Mouse (Mus musculus) kidney, embryonic 14.5 days (tissue): ENCODE measurements around the gene Notch1. TPM values are rescaled to one million over a fixed set of nuclear protein-coding genes. Genes with fewer than 3 reads are reported as not detected.

Experiments
- ATAC-seq: fragments of 200-750 bp; cut with Nextera tagmentation; 2 replicates; pipeline ENCODE4 v1.8.0; 2017; ENCODE audit warnings: moderate number of reproducible peaks, mild to moderate bottlenecking, moderate TSS enrichment, moderate library complexity; ENCODE audit not compliant: low FRiP score, low TSS enrichment
- H3K27ac ChIP-seq: fragments of 300-500 bp; sonication (generic); 2 replicates; pipeline ENCODE4 v1.5.1; 2014; ENCODE audit warnings: low read depth, mild to moderate bottlenecking, low read length, moderate library complexity, mixed read lengths
- H3K27me3 ChIP-seq: fragments of 300-500 bp; sonication (generic); 2 replicates; pipeline ENCODE4 v1.6.1; 2014; ENCODE audit warnings: mild to moderate bottlenecking, low read length; ENCODE audit not compliant: control insufficient read depth, insufficient read depth
- H3K36me3 ChIP-seq: fragments of 300-500 bp; sonication (generic); 2 replicates; pipeline ENCODE4 v1.6.1; 2014; ENCODE audit warnings: low read length, mixed read lengths; ENCODE audit not compliant: control insufficient read depth, insufficient read depth
- H3K4me1 ChIP-seq: fragments of 300-500 bp; sonication (generic); 2 replicates; pipeline ENCODE4 v1.6.1; 2014; ENCODE audit warnings: low read length, mixed read lengths; ENCODE audit not compliant: control insufficient read depth, insufficient read depth
- H3K4me2 ChIP-seq: fragments of 300-500 bp; sonication (generic); replicated peaks from 2 replicates; pipeline ENCODE4 v1.6.1; 2014; ENCODE audit warnings: low read depth, mild to moderate bottlenecking, low read length
- H3K4me3 ChIP-seq: fragments of 300-500 bp; sonication (generic); 2 replicates; pipeline ENCODE4 v1.5.1; 2014; ENCODE audit warnings: mild to moderate bottlenecking, low read length
- H3K9ac ChIP-seq: fragments of 300-500 bp; sonication (generic); 2 replicates; pipeline ENCODE4 v1.6.1; 2014; ENCODE audit warnings: low read depth, mild to moderate bottlenecking, low read length, moderate library complexity
- H3K9me3 ChIP-seq: fragments of 300-500 bp; sonication (generic); 2 replicates; pipeline ENCODE4 v1.6.1; 2016; ENCODE audit warnings: low read length; ENCODE audit not compliant: control insufficient read depth
- WGBS: fragments of 180-500 bp; shearing (Covaris S2); extraction: QIAGEN DNeasy Blood & Tissue Kit; methylation state at CpG from one replicate; pipeline ENCODE4 v1.1.7; 2014; 5-methylcytosine and 5-hydroxymethylcytosine counted together
- polyA plus RNA-seq: library from polyadenylated mRNA; unstranded; fragments of >200 nt; fragmentation: Nextera tagmentation; extraction: Ambion mirVana; gene quantifications from 2 replicates; pipeline ENCODE4 v1.2.1, GENCODE M21; 2014

Gene Notch1
- polyA plus RNA-seq, 1 experiment from 2014 or later: 45.1 TPM

DNA sequence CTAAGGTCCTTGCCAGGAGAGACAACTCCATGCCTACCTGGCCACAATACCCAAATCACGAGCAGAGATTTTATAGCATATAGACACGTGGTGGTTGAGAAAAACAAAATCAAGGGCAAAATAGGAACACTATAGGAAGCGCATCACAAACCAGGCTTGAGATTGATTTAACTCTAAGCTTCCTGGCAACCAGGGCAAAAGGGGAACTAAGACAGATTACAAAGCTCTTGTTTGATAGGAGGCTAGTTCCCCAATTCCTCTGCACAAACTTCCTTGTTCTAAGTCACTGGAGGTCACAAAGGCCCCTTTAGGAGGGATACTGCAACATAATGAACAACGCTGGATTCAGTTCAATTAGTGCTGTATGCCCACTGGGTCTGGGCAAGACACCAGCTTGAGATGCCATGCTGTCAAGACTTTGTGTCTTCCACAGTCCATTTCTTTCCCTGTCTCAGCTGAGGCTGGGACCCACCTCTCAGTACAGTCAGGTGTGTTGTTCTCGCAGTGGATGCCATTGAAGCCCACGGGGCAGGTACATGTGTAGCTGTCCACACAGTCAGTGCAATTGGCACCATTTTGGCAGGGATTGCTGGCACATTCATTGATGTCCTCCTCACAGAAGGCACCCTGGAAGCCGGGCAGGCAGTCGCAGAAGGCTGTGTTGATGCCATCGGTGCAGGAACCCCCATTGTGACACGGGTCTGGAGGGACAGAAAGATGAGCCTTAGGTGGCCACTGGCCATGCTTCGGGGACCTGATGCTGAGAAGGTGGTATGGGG, 44.0 kb downstream of the Notch1 start:
- Histone ChIP-seq H3K27ac (no peak overlapping the region), H3K36me3 (peaks cover 100% of the 10 kb centered on the region), H3K4me2 (no peak overlapping the region), H3K9ac (no peak overlapping the region), H3K9me3 (no peaks in the 10 kb centered on the region), H3K27me3 (no peaks in the 10 kb centered on the region), H3K4me1 (no peaks in the 10 kb centered on the region), H3K4me3 (no peak overlapping the region)
- 93% methylated on average over 11 of the region's 11 CpGs for WGBS
- ATAC-seq: no peak

DNA sequence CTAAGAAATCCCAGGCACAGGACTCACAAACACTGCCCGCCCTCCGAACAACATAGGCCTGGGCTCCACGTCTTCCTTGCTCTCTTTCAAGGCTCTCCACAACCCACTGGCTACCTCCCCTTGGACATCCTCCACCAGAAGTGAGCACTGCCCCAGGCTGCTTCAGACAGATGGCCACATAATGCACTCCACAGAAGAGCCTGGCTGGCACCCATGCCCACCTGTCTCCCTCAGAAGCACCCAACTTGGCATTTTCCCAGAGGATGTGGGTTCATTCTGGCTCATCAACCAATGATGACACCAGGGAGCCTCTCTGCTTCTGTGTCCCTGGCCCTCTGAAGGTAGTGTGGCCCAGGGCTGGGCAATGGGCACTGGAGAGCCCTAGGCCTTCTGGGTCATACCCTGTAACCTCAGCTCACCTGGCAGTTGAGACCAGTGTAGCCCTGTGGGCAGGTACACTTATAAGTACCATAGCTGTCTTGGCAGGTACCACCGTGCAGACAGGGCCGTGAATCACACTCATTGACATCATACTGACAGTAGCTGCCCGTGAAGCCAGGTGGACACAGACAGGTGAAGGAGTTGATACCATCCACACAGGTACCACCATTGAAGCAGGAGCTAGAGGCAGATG, 44.7 kb downstream of the Notch1 start:
- 90% methylated on average over 6 of the region's 6 CpGs for WGBS
- H3K27me3 ChIP-seq: no peaks in the 10 kb centered on the region
- no peaks in the 10 kb centered on the region for H3K9me3 ChIP-seq
- H3K36me3 ChIP-seq: peaks cover 100% of the 10 kb centered on the region
- no peak for ATAC-seq
- H3K4me1 ChIP-seq: no peaks in the 10 kb centered on the region
- no peak overlapping the region for H3K4me2 ChIP-seq
- no peak overlapping the region for H3K4me3 ChIP-seq
- no peak overlapping the region for H3K9ac ChIP-seq
- no peak overlapping the region for H3K27ac ChIP-seq

GRCm38 (mm10) chr2:26470967-26471366, 45.5 kb downstream of the Notch1 start:
- Histone ChIP-seq H3K9me3 (no peaks in the 10 kb centered on the region), H3K9ac (no peak overlapping the region), H3K4me1 (no peaks in the 10 kb centered on the region), H3K27me3 (no peaks in the 10 kb centered on the region), H3K4me2 (no peak overlapping the region), H3K36me3 (peaks cover 100% of the 10 kb centered on the region), H3K27ac (no peak overlapping the region), H3K4me3 (no peak overlapping the region)
- WGBS: 91% methylated on average over 17 of the region's 17 CpGs
- no peak for ATAC-seq

DNA sequence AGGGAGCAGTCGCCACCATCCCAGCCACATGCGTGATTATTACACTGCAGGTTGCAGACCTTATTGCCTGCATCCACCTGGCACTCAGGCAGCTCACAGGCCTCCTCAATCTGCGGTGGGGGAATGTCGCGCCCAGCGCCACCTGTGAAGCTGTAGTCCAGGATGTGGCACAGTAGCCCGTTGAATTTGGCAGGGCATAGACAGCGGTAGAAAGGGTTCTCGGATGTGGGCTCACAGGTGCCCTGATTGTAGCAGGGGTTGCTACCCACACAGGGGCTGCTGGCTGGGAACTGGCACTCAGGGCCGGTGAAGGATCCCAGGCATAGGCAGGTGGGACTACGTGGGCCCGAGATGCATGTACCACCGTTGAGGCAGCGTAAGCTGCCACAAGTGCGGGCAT, 48.1 kb downstream of the Notch1 start:
- 96% methylated on average over 15 of the region's 15 CpGs for WGBS

DNA sequence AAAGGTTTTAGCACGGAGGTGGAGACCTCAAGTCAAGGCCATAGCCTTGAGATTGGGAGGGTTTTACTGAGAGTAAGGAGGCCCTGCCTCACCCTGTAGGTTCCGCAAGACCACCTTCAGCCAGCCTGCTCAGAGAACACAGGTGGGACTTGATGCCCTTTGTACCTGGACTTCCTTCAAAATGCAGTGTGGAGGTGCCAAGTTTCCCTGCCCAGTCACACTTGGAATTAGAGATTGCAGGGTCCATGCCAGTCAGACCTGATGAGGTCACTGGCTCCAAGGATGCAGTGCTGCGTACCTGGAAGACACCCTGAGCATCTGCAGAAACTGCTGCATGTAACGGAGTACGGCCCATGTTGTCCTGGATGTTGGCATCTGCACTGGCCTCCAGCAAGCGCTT, 53.1 kb downstream of the Notch1 start:
- no peak overlapping the region for H3K9ac ChIP-seq
- H3K4me3 ChIP-seq: no peak overlapping the region
- no peak overlapping the region for H3K4me2 ChIP-seq
- H3K4me1 ChIP-seq: peaks cover 17% of the 10 kb centered on the region
- no peak for ATAC-seq
- H3K27ac ChIP-seq: no peak overlapping the region
- WGBS: 96% methylated on average over 6 of the region's 6 CpGs
- no peaks in the 10 kb centered on the region for H3K9me3 ChIP-seq
- peaks cover 91% of the 10 kb centered on the region for H3K36me3 ChIP-seq
- no peaks in the 10 kb centered on the region for H3K27me3 ChIP-seq

More for the DNA sequence above, 48.1 kb downstream of the Notch1 start:
- Histone ChIP-seq H3K27me3 (no peaks in the 10 kb centered on the region), H3K4me2 (no peak overlapping the region), H3K9me3 (no peaks in the 10 kb centered on the region), H3K27ac (no peak overlapping the region), H3K9ac (no peak overlapping the region), H3K36me3 (peaks cover 100% of the 10 kb centered on the region), H3K4me1 (no peaks in the 10 kb centered on the region), H3K4me3 (no peak overlapping the region)
- ATAC-seq: no peak

DNA sequence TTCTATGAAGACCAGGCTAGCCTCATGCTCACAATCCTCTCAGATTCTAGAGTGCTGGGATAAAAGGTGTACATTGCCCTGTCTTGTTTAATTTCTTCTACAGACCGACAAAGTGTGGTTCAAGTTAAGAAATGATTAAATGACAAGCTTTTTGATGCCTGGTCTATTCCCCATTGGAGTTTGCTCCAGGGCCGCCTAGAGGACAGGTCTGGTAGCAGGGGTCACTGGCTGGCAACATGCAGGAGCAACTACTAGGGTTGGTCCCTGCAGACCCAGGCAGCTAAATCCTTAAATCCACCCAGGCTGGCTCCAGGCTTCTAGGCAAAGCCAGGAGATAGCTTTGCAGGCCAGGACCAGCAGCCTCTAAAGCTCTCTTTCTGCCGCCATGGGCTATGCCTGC, 53.5 kb downstream of the Notch1 start:
- H3K27me3 ChIP-seq: no peaks in the 10 kb centered on the region
- no peak overlapping the region for H3K4me2 ChIP-seq
- no peak for ATAC-seq
- H3K4me3 ChIP-seq: no peak overlapping the region
- H3K4me1 ChIP-seq: peaks cover 22% of the 10 kb centered on the region
- no peaks in the 10 kb centered on the region for H3K9me3 ChIP-seq
- no peak overlapping the region for H3K27ac ChIP-seq
- 90% methylated on average over 3 of the region's 3 CpGs for WGBS
- no peak overlapping the region for H3K9ac ChIP-seq
- H3K36me3 ChIP-seq: peaks cover 91% of the 10 kb centered on the region

DNA sequence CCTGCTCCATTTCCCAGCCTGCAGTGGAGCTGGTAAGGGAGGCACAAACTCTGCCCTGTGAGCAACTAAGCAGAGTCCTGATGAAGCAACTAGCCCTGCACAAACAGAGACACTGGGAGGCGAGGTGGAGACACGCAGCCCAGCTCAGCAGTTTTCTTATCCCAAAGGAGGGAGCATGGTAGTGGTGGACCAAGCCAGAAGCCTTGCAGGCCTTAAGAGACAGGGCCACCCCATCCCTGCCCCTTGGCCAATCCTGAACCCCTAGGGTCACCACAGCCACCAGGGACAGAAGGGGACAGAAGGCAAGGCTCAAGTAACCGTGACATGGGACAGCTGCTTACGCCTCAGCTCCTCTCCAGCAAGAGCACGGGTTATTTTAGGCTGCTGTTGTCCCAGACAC, 54.8 kb downstream of the Notch1 start:
- no peak for ATAC-seq
- H3K27ac ChIP-seq: no peak overlapping the region
- peaks cover 22% of the 10 kb centered on the region for H3K4me1 ChIP-seq
- no peaks in the 10 kb centered on the region for H3K9me3 ChIP-seq
- 81% methylated on average over 5 of the region's 5 CpGs for WGBS
- H3K36me3 ChIP-seq: peaks cover 82% of the 10 kb centered on the region
- no peak overlapping the region for H3K4me3 ChIP-seq
- no peak overlapping the region for H3K9ac ChIP-seq
- no peaks in the 10 kb centered on the region for H3K27me3 ChIP-seq
- no peak overlapping the region for H3K4me2 ChIP-seq

DNA sequence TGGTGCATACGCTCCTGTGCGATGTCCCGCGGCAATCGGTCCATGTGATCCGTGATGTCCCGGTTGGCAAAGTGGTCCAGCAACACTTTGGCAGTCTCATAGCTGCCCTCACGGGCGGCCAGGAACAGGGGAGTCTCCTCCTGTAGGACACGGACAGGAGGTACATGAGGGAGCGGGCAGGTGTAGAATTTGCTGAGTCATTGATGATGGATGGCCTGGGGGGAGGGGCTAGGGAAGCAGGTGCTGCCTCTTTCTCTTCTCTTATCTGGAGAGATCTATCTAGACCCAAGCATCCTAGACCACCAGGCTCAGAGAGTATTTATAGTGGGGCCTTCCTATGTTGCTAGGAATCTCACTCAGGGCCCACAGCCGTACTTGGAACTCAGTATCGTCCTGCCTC, 55.6 kb downstream of the Notch1 start:
- no peaks in the 10 kb centered on the region for H3K27me3 ChIP-seq
- H3K9me3 ChIP-seq: no peaks in the 10 kb centered on the region
- 90% methylated on average over 13 of the region's 13 CpGs for WGBS
- no peak overlapping the region for H3K4me2 ChIP-seq
- H3K27ac ChIP-seq: no peak overlapping the region
- no peak for ATAC-seq
- no peak overlapping the region for H3K4me3 ChIP-seq
- peaks cover 74% of the 10 kb centered on the region for H3K36me3 ChIP-seq
- peaks cover 22% of the 10 kb centered on the region for H3K4me1 ChIP-seq
- no peak overlapping the region for H3K9ac ChIP-seq

DNA sequence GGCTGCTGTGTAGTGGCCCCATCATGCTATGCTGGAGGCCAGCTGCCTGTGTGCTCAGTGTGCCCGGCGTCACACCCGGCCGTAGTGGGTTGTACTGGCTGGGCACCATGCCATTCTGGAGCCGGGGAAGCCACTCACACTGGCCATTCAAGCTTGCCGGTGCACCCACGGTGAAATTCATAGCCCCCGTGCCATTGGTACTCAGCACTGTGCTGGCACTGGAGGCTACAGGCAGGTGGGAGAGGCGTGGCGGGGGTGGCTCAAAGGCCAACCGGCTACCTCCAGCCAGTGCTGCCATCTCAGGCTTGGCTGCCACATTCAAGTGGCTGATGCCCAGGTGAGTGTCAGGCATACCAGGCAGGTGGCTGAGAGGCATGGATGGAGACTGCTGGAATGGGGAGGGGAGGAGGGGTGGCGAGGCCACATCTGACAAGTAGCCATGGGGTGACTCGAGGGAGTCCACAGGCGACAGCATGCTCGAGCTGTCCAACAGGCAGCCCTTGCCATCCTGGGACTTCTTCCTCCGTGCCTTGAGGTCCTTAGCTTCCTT, 56.3 kb downstream of the Notch1 start:
- Histone ChIP-seq H3K4me2 (no peak overlapping the region), H3K4me1 (peaks cover 22% of the 10 kb centered on the region), H3K9ac (no peak overlapping the region), H3K9me3 (no peaks in the 10 kb centered on the region), H3K27me3 (no peaks in the 10 kb centered on the region), H3K27ac (peak overlapping the region; percentile 19; the same call in 1 of the 2 replicates), H3K4me3 (no peak overlapping the region), H3K36me3 (peaks cover 68% of the 10 kb centered on the region)
- 91% methylated on average over 16 of the region's 16 CpGs for WGBS
- ATAC-seq: peak; percentile 4; the same call in 1 of the 2 replicates
